Mouse (Mus musculus) heart, embryonic 11.5 days (tissue): Measurements from ENCODE around the gene Ebf3. TPM values are rescaled to one million over a fixed set of nuclear protein-coding genes. Genes with fewer than 3 reads are reported as not detected.

ENCODE experiments used
- ATAC-seq: fragments of 200-750 bp; cut with Nextera tagmentation; replicated peaks from 2 replicates; pipeline ENCODE4 v1.8.0; 2017; ENCODE audit warnings: moderate library complexity; ENCODE audit not compliant: insufficient number of reproducible peaks, low FRiP score, low TSS enrichment
- H3K27ac ChIP-seq: fragments of 300-500 bp; sonication (generic); 2 replicates; pipeline ENCODE4 v1.5.1; 2014; ENCODE audit warnings: mild to moderate bottlenecking, low read depth, low read length
- H3K27me3 ChIP-seq: fragments of 300-500 bp; sonication (generic); 2 replicates; pipeline ENCODE4 v1.6.1; 2014; ENCODE audit warnings: mild to moderate bottlenecking, low read length, mixed read lengths; ENCODE audit not compliant: control insufficient read depth, insufficient read depth
- H3K36me3 ChIP-seq: fragments of 300-500 bp; sonication (generic); 2 replicates; pipeline ENCODE4 v1.6.1; 2014; ENCODE audit warnings: mild to moderate bottlenecking, low read length, moderate library complexity, mixed read lengths; ENCODE audit not compliant: control insufficient read depth, insufficient read depth
- H3K4me1 ChIP-seq: fragments of 300-500 bp; sonication (generic); 2 replicates; pipeline ENCODE4 v1.6.1; 2014; ENCODE audit warnings: low read length; ENCODE audit not compliant: control insufficient read depth, insufficient read depth
- H3K4me2 ChIP-seq: fragments of 300-500 bp; sonication (generic); 2 replicates; pipeline ENCODE4 v1.6.1; 2014; ENCODE audit warnings: mild to moderate bottlenecking, moderate library complexity
- H3K4me3 ChIP-seq: fragments of 300-500 bp; sonication (generic); 2 replicates; pipeline ENCODE4 v1.5.1; 2014; ENCODE audit warnings: low read depth, low read length
- H3K9ac ChIP-seq: fragments of 300-500 bp; sonication (generic); 2 replicates; pipeline ENCODE4 v1.6.1; 2014; ENCODE audit warnings: mild to moderate bottlenecking, low read depth, low read length, moderate library complexity
- H3K9me3 ChIP-seq: fragments of 300-500 bp; sonication (generic); replicated peaks from 2 replicates; pipeline ENCODE4 v1.6.1; 2016; ENCODE audit warnings: low read length; ENCODE audit not compliant: control insufficient read depth
- WGBS: fragments of 180-500 bp; shearing (Covaris S2); extraction: QIAGEN DNeasy Blood & Tissue Kit; methylation state at CpG from one replicate; pipeline ENCODE4 v1.1.7; 2014; ENCODE audit not compliant: insufficient replicate concordance; 5-methylcytosine and 5-hydroxymethylcytosine counted together
- polyA plus RNA-seq: library from polyadenylated mRNA; unstranded; fragments of >200 nt; fragmentation: Nextera tagmentation; extraction: Ambion mirVana; gene quantifications from 2 replicates; pipeline ENCODE4 v1.2.1, GENCODE M21; 2014

The Ebf3 gene
- polyA plus RNA-seq, 1 experiment from 2014 or later = 1.6 TPM

DNA sequence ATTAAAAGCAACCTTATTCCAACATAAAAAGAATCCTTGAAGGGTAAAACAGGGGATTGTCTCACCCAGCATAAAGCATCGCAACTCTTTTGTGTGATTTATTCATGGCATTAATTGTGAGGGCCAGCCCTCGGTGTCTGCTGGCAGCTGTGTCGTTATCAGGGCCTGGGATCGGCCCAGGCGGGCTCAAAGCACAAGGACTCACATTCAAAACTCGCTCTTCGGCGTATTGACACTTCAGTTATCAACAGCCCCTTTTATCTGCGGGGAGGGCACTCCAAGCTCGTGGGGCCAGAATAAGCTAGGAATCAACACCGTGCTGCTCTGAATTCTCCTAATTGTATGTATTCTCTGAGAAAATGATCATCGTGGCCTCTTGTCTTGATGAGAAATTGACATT lies 122.4 kb downstream of the Ebf3 start:
- no peaks in the 10 kb centered on the region for H3K36me3 ChIP-seq
- H3K27me3 ChIP-seq = no peaks in the 10 kb centered on the region
- no peaks in the 10 kb centered on the region for H3K4me1 ChIP-seq
- WGBS = 35% methylated on average over 12 of the region's 12 CpGs
- no peak overlapping the region for H3K9ac ChIP-seq
- H3K4me3 ChIP-seq = no peak overlapping the region
- H3K4me2 ChIP-seq = no peak overlapping the region
- H3K9me3 ChIP-seq = no peaks in the 10 kb centered on the region
- ATAC-seq = no peak
- no peak overlapping the region for H3K27ac ChIP-seq

DNA sequence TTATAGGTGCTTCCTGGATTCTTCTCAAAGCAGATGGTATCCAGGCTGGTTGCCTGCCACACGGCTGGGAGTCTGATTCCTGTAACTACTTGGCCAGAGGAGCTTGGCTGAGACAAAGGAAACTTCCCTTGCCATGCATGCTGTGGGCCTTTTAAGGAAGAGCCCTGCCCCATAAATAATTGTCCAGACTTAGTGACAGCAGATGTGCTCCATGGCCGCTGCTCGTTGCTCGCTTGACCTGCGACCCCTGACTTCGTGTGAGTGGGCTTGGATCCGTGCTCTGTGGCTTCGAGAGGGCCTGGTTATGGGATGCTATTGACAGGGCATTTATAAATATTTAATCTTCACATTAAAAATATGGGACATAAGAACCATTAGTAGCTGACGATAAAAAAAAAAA lies 142.0 kb downstream of the Ebf3 start:
- H3K27ac ChIP-seq = no peak overlapping the region
- H3K4me3 ChIP-seq = no peak overlapping the region
- no peaks in the 10 kb centered on the region for H3K27me3 ChIP-seq
- no peak for ATAC-seq
- no peaks in the 10 kb centered on the region for H3K36me3 ChIP-seq
- no peaks in the 10 kb centered on the region for H3K9me3 ChIP-seq
- no peak overlapping the region for H3K4me2 ChIP-seq
- H3K9ac ChIP-seq = no peak overlapping the region
- H3K4me1 ChIP-seq = no peaks in the 10 kb centered on the region
- 72% methylated on average over 9 of the region's 9 CpGs for WGBS

DNA sequence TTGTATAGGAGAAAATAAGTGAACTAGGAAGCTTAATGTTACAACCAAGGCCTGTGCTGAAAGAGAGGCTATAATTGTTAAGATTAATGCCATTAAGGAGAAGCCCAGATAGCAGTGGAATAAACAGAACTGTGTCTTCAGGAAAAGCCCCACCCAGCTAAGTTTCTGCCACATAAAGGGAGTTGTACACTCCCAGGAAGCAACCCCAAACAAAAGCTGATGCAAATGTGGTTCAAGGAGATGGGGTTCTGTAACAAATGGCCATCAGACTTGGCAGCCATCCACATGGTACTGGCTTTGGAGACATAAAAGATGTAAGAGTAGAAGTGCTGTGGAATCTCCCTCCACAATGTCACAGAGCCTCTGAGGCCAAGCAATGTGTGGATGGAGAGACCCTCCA lies 155.2 kb downstream of the Ebf3 start:
- Histone ChIP-seq H3K27ac (no peak overlapping the region), H3K4me2 (no peak overlapping the region), H3K9ac (no peak overlapping the region), H3K9me3 (no peaks in the 10 kb centered on the region), H3K4me3 (no peak overlapping the region), H3K27me3 (no peaks in the 10 kb centered on the region), H3K4me1 (no peaks in the 10 kb centered on the region), H3K36me3 (no peaks in the 10 kb centered on the region)
- no peak for ATAC-seq

DNA sequence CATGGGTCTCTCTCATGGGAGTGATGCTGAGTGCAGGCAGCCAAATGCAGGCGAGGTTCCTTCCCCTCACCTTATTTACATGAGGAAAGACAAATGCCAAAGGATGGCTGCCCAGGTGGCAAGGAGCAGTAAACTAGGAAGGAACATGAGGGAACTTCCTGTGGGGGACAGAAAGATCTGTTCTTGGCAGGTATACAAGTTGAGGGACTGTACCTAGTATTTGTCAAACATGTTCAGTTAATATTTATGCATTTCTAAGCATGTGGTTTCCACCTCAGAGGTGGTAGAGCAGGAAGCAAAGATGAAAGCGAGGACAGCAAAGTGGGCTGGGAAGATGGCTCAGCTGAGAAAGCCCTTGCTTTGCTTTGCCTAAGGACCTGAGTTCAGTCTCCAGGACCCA lies 159.6 kb downstream of the Ebf3 start:
- Histone ChIP-seq H3K4me1 (no peaks in the 10 kb centered on the region), H3K4me2 (no peak overlapping the region), H3K27ac (no peak overlapping the region), H3K27me3 (no peaks in the 10 kb centered on the region), H3K36me3 (no peaks in the 10 kb centered on the region), H3K4me3 (no peak overlapping the region), H3K9ac (no peak overlapping the region), H3K9me3 (no peaks in the 10 kb centered on the region)
- 58% methylated on average over 2 of the region's 2 CpGs for WGBS
- ATAC-seq = no peak

DNA sequence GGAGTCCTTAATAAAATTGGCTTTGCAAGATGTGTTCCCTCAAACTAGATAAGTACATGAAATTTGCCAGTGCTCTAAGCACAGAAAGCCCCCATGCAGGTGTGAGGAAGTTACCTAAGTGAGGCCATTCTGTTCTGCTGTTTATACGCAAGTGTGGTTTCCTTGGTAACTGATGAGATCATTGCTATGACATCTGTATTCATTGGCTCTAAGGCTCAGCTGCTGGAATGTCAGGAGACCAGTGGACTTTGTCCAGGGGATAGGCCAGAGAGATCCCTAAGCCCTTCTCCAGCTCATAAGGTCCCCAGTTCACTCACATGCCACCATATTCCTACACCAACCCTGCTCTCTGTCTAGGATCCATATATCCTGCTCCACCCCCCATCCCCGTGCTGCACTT lies 162.4 kb downstream of the Ebf3 start:
- Histone ChIP-seq H3K4me2 (no peak overlapping the region), H3K27me3 (no peaks in the 10 kb centered on the region), H3K4me3 (no peak overlapping the region), H3K27ac (no peak overlapping the region), H3K9ac (no peak overlapping the region), H3K4me1 (no peaks in the 10 kb centered on the region), H3K36me3 (no peaks in the 10 kb centered on the region), H3K9me3 (no peaks in the 10 kb centered on the region)
- no peak for ATAC-seq
- 93% methylated on average over 2 of the region's 2 CpGs for WGBS

DNA sequence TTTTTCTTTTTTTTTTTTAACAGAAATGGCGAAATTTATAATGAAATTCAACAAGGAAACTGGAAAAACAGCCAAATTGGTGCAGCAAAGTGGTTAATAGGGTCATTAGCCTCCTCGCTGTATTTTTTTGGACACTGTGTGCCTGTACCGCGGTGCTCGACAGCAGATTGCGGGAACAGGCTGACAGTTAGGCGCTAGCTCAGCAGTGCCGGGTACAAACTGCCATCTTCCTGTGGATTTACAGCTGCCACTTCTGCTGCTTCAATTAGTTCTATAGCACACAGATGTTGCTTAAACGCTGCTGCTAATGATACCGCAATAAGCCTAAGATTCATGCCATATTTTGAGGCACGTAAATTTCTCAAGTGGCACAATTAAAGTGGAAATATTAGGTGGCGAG lies 167.1 kb downstream of the Ebf3 start:
- ATAC-seq = no peak
- Histone ChIP-seq H3K9ac (no peak overlapping the region), H3K4me3 (no peak overlapping the region), H3K4me2 (no peak overlapping the region), H3K9me3 (no peaks in the 10 kb centered on the region), H3K27me3 (no peaks in the 10 kb centered on the region), H3K36me3 (no peaks in the 10 kb centered on the region), H3K4me1 (no peaks in the 10 kb centered on the region), H3K27ac (no peak overlapping the region)
- 79% methylated on average over 12 of the region's 12 CpGs for WGBS

Other genes with a start within 250 kb of the Ebf3 start
- gene 9430038I01Rik, start 96.3 kb upstream of the Ebf3 start, polyA plus RNA-seq = 17.4 TPM in 2 replicates
- 202 and 211 TPM in 2 replicates for gene Glrx3, start 123.2 kb upstream of the Ebf3 start, polyA plus RNA-seq